Mouse (Mus musculus): ENCODE measurements around the gene Popdc2.

GRCm38 (mm10) chr16:38406708-38407107, 44.7 kb downstream of the Popdc2 start:
- no peak for TF ChIP-seq POLR2A (IDR thresholded peaks at IDR 0.05; ENCODE audit: low read depth, low read length)
- TF ChIP-seq CTCF (IDR thresholded peaks at IDR 0.05; ENCODE audit: extremely low read depth, insufficient read length, insufficient replicate concordance, low read depth, low read length) = no peak
